Mouse (Mus musculus): ENCODE measurements around the gene Slc30a10. TPM values are rescaled to one million over a fixed set of nuclear protein-coding genes. Genes with fewer than 3 reads are reported as not detected.

Slc30a10 gene
- 11.5 and 14.3 TPM in 2 replicates for polyA plus RNA-seq (2012; rRNA removed)

DNA sequence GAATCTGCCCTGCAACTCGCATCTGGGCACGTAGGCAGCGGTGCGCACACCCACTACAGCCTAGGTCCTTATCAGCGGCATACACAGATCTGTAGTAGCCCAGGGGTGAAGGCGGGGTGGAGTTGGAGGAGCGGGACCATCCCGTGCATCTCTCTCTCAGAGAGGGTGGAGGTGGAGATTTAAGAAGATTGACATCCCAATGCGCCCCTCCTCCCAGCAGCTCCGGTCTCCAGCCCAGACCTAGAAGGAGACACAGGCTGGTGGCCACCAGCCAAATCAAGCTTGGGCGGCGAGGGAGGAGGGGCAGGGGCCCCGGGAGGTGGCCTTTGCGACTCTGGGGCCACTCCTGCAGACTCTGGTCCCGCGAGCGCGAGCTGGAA, at the start of gene Slc30a10:
Gene Slc30a10, plus strand, starts transcription at position 274 of the 380 bp plus-strand sequence.
- DNase-seq (ENCODE audit: extremely low spot score in 1 of 2, low spot score in 1 of 2): peak in 1 of 2 experiments; percentile 59

DNA sequence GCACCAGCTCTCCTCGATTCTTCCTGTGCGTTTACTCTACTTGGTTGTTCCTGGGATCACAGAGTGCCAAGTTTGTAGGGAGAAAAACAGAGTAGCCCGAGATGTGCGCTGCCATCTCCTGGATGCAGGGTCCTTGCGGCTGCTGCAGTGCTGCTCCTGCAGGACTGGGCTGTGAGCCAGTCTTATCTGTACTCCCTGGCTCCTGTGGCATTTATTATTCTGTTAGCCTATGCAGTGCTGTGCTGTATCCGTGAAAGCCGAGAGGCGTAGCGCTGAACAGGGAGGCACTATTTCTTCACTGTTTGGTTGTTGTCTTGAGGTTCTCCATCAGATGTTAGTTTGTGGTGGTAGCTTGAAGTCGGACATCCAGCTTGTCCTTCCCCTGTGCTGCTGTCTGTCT, 48.7 kb upstream of the Slc30a10 start:
- no peak for DNase-seq (ENCODE audit: extremely low spot score in 1 of 2, low spot score in 1 of 2)

- peak in 1 of 2 experiments; percentile 28 for DNase-seq (ENCODE audit: extremely low spot score in 1 of 2, low spot score in 1 of 2)
Observed at GRCm38 (mm10) chr1:185409831-185410230, 44.8 kb upstream of the Slc30a10 start.

DNA sequence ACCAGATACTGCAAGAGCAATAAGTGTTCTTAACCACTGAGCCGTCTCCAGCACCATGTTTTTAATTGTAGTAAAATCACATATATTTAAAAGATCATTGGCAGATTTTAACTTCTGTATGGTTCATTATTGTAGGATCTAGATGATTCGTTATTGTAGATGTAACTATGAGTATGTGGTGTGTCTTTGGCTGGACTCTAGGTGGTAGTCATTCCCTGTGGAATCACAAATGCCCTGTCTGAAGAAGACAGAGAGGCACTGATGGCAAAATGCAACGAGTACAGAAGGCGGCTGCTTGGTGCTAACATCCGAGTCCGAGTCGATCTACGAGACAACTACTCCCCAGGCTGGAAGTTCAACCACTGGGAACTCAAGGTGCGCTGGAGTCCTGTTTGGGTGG, 36.6 kb upstream of the Slc30a10 start:
- DNase-seq (ENCODE audit: extremely low spot score in 1 of 2, low spot score in 1 of 2): no peak

GRCm38 (mm10) chr1:185419805-185420204, 34.8 kb upstream of the Slc30a10 start:
- no peak for DNase-seq (ENCODE audit: extremely low spot score in 1 of 2, low spot score in 1 of 2)

GRCm38 (mm10) chr1:185420776-185421175, 33.9 kb upstream of the Slc30a10 start:
- DNase-seq (ENCODE audit: extremely low spot score in 1 of 2, low spot score in 1 of 2): no peak

- DNase-seq (ENCODE audit: extremely low spot score in 1 of 2, low spot score in 1 of 2): no peak
Observed at GRCm38 (mm10) chr1:185426583-185426982, 28.1 kb upstream of the Slc30a10 start.

DNA sequence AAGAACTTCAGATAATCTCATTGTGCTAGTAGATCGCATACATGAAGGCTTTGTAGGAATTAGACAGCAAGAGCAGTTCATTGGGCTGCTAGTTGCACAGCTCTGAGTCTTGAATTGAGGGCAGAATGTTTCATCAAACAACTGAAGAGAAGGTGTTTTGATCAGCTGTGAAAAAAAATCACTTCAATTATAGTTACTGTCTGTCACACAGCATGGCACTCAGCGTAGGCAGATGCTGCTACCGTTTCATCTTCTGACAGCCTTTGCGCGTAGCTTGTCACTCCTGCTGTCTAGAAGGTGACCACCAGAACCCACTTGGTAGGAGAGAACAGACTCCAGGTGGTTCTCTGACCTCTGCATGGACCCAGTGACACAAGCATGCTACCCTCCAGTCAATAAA, 24.2 kb upstream of the Slc30a10 start:
- no peak for DNase-seq (ENCODE audit: extremely low spot score in 1 of 2, low spot score in 1 of 2)

GRCm38 (mm10) chr1:185431245-185431997, 23.2 kb upstream of the Slc30a10 start:
- DNase-seq (ENCODE audit: extremely low spot score in 1 of 2, low spot score in 1 of 2): no peak

- DNase-seq (ENCODE audit: extremely low spot score in 1 of 2, low spot score in 1 of 2): no peak
Observed at GRCm38 (mm10) chr1:185431998-185432317, 22.7 kb upstream of the Slc30a10 start.

GRCm38 (mm10) chr1:185433112-185433511, 21.5 kb upstream of the Slc30a10 start:
- no peak for DNase-seq (ENCODE audit: extremely low spot score in 1 of 2, low spot score in 1 of 2)

GRCm38 (mm10) chr1:185438841-185439580, 15.6 kb upstream of the Slc30a10 start:
- DNase-seq (ENCODE audit: extremely low spot score in 1 of 2, low spot score in 1 of 2): peak; percentile 61 to 72

- peak in 1 of 2 experiments; percentile 10 for DNase-seq (ENCODE audit: extremely low spot score in 1 of 2, low spot score in 1 of 2)
Observed at GRCm38 (mm10) chr1:185441703-185442472, 12.8 kb upstream of the Slc30a10 start.

GRCm38 (mm10) chr1:185448936-185449335, 5.7 kb upstream of the Slc30a10 start:
- DNase-seq (ENCODE audit: extremely low spot score in 1 of 2, low spot score in 1 of 2): no peak

GRCm38 (mm10) chr1:185449727-185450126, 4.9 kb upstream of the Slc30a10 start:
- no peak for DNase-seq (ENCODE audit: extremely low spot score in 1 of 2, low spot score in 1 of 2)

DNA sequence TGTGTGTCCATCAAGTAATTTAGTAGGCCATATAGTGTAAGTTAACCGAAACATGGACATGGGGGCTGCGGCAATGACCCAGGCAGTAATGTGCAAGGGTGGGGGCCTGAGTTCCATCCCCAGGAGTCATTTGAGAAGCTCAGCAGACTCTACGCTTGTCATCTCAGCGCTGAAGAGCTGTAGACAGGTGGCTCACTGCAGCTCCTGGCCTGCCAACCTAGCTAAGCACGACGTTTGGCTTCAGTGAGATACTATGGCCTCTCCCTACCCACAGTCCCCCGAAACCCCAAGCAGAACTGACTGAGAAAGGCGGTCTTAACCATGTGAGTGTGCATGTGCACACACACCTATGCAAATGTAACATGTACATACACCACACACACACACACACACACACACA, 3.6 kb upstream of the Slc30a10 start:
- DNase-seq (ENCODE audit: extremely low spot score in 1 of 2, low spot score in 1 of 2): no peak

GRCm38 (mm10) chr1:185451495-185451894, 3.2 kb upstream of the Slc30a10 start:
- DNase-seq (ENCODE audit: extremely low spot score in 1 of 2, low spot score in 1 of 2): no peak

- DNase-seq (ENCODE audit: extremely low spot score in 1 of 2, low spot score in 1 of 2): no peak
Observed at GRCm38 (mm10) chr1:185452461-185452860, 2.2 kb upstream of the Slc30a10 start.

DNA sequence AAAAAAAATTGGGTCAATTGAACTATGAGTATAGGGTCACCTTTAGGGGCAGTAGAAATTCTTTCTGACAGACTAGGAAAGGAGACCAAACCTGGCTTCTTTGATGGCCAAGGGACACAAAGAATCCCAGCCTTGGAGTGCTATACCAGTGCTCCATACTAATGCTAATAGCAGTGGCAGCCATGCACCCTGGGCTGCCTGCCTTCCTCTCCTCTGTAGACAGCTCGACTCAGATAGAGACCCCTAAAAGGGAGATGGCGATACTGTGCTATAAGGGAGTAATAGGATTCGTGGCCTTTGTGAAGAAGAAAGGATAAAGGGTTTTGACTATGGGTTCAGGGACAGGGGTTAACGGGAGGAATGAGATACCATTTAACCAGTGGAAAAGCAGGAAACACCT, 504 bp upstream of the Slc30a10 start:
- DNase-seq (ENCODE audit: extremely low spot score in 1 of 2, low spot score in 1 of 2): no peak

- DNase-seq (ENCODE audit: extremely low spot score in 1 of 2, low spot score in 1 of 2): peak in 1 of 2 experiments; percentile 47
Observed at GRCm38 (mm10) chr1:185454955-185455701, 480 bp downstream of the Slc30a10 start.

GRCm38 (mm10) chr1:185456327-185456726, 1.7 kb downstream of the Slc30a10 start:
- no peak for DNase-seq (ENCODE audit: extremely low spot score in 1 of 2, low spot score in 1 of 2)

All from frontal cortex, adult 2 months (tissue).